Mouse (Mus musculus) spleen, adult 2 months (tissue): ENCODE data around the gene Gmds.

Experiments
- CTCF ChIP-seq: fragments of 200-500 bp; IDR thresholded peaks from 2 replicates; pipeline ENCODE4 v1.5.1; 2011; ENCODE audit warnings: mild to moderate bottlenecking, inconsistent platforms; ENCODE audit not compliant: insufficient read depth, insufficient read length, insufficient replicate concordance; ENCODE audit errors: extremely low read depth
- POLR2A ChIP-seq: fragments of 200-500 bp; IDR thresholded peaks from 2 replicates; pipeline ENCODE4 v1.6.1; 2011; ENCODE audit warnings: low read depth, low read length, inconsistent platforms

GRCm38 (mm10) chr13:31958346-31959335, 379.9 kb downstream of the Gmds start:
- no peak for TF ChIP-seq POLR2A
- no peak for TF ChIP-seq CTCF
